Mouse (Mus musculus): ENCODE measurements around the gene Abhd15. TPM values are rescaled to one million over a fixed set of nuclear protein-coding genes. Genes with fewer than 3 reads are reported as not detected.
A peak's percentile ranks its signal among the peaks of the same experiment; 100 is the strongest.

Abhd15 gene
- total RNA-seq (2022) = 1 to 10 TPM; 1.0 to 2.4 (median 1.6) TPM

DNA sequence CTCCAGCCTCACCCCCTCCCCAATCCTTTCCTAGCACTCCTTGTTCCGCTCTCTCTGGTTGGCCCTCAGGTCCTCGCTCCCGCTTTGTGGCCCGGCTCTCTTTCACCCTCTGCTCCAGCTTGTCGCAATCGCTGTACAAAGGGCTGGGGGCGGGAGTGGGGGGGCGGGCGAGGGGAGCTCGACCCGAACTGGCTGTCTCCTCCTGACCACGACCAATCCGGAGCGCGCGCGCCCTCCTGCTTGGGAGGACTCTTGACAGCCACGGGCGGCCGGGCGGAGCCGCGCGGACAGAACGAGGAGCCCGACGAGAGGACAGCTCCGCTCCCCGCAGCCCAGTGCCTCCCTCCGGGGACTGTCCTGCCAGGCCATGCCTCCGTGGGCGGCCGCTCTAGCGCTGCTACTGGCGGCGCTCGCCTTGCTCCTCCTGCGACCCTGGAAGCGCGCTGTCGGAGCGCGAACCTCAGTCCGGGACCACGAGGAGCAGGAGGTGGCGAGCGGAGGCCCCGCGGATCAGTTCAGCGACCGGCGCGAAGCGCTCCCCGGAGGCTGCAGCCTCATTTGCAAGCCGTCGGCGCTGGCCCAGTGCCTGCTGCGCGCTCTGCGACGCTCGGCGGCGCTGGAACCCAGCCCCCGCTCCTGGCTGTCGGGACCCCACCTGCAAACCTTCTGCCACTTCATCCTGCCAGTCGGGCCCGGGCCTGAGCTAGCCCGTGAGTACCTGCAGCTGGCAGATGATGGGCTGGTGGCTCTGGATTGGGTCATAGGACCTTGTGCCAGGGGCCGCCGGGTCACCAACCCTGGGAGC lies at the start of gene Abhd15:
Abhd15 (plus strand) TSS at position 290 of the 805 bp plus-strand sequence.
- no peak for DNase-seq (ENCODE audit: low spot score in 2 of 2)

DNA sequence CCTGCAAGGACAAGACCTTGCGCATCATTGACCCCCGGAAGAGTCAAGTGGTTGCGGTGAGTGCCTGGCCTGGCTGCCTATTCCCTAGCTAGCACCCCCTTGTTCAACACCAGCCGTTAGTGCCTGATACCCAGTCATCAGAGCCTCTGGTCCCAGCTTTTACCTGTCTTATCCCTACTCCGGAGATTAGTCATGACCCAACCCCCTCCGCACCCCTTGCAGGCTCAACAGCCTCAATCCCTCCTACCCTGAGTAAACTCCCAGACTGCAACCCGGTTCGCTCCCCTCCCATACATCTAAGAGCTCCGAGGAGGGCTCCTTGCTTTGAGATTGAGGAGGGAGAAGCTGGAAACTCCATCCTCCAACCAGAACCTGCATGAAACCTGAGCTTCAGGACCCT lies 48.4 kb upstream of the Abhd15 start:
- DNase-seq (ENCODE audit: low spot score in 2 of 2) = no peak

DNA sequence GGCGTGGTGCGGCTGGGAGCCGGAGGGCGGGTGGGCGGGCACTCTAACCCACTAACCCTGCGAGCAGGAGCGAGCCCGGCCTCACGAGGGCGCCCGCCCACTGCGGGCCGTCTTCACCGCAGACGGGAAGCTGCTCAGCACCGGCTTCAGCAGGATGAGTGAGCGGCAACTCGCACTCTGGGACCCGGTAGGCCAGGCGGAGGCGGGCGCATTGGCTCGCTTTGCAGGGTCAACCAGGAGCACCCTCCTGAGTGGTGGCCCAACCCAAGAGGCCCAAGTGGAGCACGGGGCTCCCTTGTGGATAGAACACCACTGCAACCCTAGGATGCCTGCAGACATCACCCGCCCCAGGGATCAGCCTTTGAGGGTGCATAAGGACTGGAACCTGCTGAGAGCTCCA lies 47.8 kb upstream of the Abhd15 start:
- peak; percentile 47 to 65 for DNase-seq (ENCODE audit: low spot score in 2 of 2)

DNA sequence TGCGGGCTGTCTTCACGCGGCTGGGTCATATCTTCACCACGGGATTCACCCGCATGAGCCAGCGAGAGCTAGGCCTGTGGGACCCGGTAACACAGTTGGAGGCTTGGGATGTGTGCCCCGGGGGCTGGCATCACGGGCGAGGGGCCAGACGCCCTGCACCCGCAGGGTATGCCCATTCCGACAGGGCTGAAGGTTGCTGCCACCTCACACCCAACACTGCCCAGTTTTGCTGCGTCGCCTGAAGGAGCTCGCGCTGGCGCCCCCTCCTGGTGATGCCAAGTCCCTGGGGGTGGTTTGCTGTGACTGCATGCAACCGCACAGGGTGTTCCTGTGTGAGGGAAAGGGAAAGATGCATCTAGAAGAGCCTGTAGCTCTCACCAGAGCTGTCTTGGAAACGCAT lies 47.1 kb upstream of the Abhd15 start:
- peak; percentile 59 to 72 for DNase-seq (ENCODE audit: low spot score in 2 of 2)

DNA sequence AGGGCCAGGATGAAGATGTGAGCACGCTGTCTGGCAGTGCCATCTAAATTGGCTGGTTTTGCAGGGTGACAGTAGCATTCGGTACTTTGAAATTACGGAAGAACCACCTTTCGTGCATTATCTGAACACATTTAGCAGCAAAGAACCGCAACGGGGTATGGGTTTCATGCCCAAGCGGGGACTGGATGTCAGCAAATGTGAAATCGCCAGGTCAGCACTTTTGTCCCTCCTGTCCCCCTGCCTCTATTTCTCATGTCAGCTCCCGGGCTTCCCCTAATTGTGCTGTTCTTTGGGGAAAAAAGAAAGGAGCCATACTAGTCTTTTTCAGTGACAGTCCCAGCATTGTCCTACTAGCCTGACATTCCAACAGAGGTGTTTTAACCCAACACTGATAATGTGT lies 46.5 kb upstream of the Abhd15 start:
- no peak for DNase-seq (ENCODE audit: low spot score in 2 of 2)

DNA sequence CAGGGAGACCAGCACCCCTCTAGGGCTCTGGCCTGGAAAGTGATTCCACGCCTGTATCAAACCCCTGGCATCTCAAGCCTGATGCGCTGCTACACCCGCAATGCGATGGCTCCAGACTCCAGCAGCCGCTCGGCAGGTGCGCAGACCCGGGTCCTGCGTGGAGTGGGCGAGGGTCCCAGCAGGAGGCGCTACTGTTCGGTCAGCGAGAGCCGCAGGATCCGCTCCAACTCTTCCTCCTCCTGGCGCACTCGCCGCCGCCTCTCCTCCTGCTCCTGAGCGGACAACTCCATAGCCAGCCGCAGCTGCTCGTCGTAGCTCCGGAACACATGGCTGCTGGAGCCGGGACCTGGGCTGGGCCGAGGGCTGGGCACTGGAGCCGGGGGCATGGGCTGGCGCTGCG lies 43.5 kb upstream of the Abhd15 start:
- DNase-seq (ENCODE audit: low spot score in 2 of 2) = no peak

DNA sequence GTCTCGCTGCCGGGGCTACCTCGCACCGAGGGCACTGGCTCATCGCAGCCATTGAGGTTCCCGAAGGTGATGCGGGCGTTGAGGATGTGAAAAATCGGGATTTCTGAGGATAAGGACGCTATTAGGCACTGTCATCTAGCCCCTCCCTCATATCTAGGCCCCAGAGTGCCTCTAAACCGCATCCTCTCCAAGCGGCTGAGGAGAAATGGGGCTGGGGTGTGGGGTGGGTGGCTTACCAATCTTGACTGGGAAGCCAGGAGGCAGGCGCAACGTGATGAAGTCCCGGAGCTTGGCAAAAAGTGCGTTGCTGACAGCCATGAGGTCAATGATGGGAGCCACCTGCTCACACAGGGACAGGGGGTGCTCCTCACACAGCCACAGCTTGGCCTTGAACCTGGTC lies 42.1 kb upstream of the Abhd15 start:
- no peak for DNase-seq (ENCODE audit: low spot score in 2 of 2)

DNA sequence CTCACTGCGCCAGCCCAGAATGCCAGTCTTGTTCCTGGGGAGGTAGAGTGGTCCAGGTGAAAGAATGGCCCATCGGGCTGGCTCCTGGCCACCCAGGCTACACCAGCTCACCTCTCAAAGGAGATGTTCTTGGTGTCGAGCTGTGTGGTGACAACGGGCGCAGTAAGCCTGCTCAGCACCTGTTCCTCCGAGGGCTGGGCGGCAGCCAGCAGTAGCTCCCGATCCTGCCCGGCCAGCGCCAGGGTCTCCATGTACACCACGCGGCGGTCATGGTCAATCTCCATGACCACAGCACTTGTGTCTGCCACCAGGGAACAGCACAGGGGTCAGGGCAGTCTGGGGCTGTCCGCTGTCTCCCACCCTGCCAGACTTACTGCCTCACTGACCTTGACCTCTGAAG lies 38.7 kb upstream of the Abhd15 start:
- no peak for DNase-seq (ENCODE audit: low spot score in 2 of 2)

DNA sequence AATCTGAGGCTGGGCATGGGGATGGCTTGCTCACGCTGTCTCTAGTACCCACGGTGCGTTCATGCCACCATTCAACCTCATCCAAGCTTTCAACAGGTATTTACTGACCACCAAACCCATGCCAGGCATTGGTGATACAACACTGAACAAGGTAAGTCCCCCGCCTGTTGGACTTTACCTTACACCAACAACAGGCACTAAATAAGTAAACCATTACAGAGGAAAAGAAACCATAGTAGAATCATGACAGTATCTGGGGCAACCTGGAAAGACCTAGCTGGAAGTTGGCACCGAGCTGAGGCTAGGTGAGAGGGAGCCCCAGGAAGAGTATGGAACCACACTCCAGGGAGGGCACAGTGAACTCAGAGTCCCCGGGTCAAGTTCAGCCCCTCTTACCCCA lies 38.0 kb upstream of the Abhd15 start:
- no peak for DNase-seq (ENCODE audit: low spot score in 2 of 2)

DNA sequence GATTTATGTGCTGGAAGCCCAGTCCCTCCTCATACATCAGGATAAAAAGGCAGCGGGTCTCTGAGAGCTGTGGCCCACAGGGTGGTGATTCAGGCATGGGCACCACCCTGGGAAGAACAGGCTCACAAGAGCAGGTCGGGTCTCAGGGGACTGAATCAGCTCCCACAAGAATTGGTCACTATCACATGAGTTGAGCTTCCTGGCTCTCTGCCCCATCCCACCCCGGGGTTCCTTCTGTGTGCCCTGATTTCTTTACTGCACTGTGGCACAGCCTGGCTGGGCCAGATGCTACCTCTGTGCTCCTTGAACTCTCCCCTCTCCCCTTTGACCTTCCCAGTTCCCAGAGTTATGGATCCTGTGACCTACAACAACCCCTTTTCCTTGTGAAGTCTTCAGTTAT lies 31.9 kb upstream of the Abhd15 start:
- DNase-seq (ENCODE audit: low spot score in 2 of 2) = no peak

DNA sequence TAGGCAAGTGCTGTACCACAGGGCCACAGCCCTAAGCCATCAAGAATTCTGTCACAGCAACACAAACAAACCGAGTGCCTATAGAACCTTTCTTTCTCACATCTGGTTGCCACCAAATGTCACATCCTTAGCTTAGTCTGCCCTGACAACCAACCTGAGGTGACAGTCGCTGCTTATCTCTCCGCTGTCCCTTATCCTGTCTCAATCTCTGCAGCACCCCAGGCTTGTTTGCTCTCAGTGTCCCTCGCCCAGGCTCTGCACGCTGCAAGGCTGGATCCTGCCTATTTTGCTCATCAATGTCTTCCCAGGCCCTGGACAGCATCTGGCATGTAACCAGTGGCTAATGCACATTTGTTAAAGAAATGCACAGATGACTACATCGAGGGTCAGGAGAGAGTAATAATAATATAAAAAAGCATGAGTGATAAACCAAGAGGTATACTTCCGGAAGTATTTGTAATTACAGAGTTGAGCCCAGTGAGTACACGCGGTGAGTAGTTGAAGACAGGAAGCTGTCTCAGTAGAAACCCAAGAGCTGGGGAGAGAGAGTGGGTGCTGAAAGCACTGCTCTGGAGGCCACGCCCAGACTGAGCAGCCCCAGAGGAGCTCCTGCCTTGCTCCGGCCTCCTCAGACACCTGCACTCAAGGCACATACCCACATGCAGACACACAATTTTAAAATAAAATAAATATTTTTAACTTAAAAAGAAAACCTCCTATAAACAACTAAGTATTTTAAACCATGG lies 31.2 kb upstream of the Abhd15 start:
- DNase-seq (ENCODE audit: low spot score in 2 of 2) = no peak

DNA sequence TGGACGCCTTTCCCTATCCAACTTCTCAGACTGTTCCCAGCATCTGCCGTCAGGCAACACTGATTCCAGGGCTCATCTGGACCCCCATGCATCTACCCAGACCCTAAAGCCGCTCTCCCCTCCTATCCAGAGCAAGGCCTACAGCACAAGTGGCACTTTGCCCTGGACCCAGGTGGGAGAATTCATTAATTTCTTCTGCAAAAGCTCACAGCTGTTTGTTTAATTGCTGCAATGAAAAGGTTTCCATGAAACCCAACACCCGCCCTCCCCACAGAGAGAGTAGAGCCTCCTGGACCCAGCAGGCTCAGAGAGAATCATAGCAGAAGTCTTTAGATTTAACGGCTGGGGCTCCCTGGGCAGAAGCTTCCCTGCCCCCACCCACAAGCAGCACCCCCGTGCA lies 29.7 kb upstream of the Abhd15 start:
- DNase-seq (ENCODE audit: low spot score in 2 of 2) = no peak

DNA sequence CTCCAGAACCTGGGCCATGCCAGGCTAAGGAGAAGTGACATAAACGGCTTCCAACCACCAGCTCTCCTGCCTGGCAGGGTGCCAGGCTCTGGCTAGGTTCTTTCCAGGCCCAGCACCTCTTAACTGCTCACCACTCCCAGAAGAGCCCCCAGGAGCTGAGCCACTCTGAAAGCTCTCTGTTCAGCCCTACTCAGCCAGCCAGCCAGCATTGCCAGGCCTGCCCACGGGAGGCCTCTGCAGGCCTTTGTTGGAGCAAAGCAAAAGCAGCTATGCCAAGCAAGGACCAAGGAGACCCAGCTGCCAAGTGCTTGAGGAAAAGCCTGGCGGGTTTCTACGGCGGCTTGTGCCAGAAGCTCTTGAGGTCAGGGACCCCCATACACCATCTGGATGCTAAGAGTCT lies 28.1 kb upstream of the Abhd15 start:
- DNase-seq (ENCODE audit: low spot score in 2 of 2) = peak in 1 of 2 experiments; percentile 65

DNA sequence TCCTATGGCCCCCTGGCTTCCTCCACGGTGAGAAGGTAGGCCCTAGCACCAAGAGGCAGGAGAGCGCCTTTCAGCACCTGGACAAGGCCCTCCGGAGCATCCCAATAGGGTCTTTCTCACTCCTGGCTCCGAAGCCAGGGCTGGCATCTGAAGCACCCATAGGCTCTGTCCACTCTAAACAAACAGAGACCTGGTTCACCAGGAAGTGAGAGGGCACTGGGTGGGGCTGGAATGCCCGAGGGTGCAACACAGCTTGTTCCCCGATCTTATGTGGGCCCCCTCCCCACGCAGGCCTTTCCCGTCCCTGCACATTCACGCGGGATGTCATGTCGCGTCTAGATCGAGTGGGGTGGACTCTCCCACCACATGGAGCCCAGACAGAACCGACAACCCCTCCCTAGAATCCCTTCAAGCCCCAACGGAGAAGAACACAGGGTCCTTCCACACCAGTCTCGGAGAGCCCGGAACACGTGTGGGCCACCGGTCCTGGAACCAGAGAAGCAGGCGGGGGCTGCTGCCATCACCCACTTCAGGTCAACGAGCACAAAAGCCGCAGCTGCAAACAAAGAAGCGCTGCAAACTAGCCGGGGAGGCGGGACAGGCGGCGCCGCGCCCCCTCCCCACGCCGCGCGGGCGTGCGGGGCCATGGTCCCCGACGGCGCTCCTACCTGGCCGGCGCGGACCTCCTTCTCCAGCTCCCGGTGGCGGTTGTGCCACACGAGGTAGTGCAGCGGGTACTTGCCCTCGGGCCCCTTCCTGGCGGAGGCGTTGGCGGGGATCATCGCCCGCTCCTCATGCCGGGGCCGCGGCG lies 25.9 kb upstream of the Abhd15 start:
- no peak for DNase-seq (ENCODE audit: low spot score in 2 of 2)

DNA sequence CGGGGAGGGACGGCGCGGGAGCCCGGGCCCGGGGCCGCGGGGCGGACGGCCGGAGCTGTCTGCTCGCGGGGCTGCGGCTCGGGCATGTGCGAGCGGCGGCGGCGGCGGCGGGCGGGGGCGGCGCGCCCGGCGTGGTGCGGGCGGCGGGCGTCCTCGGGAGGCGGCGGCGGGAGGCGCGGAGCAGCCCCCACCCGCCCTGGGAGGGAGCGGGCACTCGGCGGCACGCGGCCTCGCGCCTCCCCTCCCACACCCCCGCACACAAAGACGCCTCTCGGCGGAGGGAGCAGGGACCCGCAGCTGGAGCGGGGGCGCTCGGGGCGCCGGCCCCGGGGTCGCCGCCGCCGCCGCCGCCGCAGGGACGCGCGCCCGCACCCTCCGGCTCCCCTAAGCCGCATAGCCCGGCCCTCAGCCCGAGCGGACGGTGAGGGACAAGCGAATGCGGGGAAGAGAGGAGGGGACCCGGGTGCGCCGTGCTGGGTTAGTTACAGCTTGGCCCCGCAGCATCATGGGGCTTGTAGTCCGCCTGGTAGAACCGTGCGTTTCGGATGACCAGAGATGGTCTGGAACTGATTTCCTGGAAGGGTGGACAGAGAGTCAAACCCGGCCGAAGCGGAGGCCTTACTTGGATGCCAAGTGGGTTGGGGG lies 25.2 kb upstream of the Abhd15 start, which contains the start of gene Ankrd13b:
Ankrd13b (minus strand) TSS at position 88 of the 645 bp plus-strand sequence.
- peak in 1 of 2 experiments; percentile 77 for DNase-seq (ENCODE audit: low spot score in 2 of 2)

DNA sequence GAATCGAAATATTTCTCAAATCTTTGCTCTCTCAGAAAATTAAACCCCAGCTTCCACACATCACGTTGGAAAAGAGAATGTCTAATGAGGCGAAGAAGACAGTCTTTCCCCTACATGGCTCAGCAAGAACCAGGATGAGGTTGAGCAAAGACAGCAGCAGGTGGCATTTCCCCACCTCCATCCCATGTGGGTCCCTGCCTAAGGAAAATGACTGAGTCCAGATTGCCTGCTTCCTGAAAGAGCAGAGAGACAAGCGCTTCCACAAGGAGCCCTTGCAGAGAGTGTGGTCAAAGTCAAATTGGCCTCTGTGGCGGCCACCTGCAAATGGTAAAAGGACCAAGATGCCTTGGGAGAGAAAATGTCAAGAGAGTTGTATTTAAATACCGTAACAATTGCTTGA lies 24.5 kb upstream of the Abhd15 start:
- no peak for DNase-seq (ENCODE audit: low spot score in 2 of 2)

DNA sequence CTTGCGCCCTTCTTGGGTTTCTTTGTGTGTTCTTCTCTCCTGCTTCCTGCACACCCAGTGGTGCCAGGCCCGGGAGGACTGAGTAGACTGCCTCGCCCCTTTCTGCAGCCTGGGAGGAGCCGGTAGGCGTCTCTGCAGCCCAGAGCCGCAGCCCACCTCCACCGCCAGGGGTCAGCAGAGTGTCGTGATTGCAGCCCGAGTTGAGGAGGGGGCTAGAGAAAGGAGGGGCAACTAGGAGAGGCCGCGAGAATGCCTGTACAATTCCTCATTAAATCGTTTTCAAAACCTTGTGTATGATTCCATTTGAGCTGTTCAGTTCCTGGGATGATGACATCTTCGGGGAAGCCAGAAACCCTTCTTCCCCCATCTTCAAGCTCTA lies 23.8 kb upstream of the Abhd15 start:
- peak; percentile 83 to 86 for DNase-seq (ENCODE audit: low spot score in 2 of 2)

DNA sequence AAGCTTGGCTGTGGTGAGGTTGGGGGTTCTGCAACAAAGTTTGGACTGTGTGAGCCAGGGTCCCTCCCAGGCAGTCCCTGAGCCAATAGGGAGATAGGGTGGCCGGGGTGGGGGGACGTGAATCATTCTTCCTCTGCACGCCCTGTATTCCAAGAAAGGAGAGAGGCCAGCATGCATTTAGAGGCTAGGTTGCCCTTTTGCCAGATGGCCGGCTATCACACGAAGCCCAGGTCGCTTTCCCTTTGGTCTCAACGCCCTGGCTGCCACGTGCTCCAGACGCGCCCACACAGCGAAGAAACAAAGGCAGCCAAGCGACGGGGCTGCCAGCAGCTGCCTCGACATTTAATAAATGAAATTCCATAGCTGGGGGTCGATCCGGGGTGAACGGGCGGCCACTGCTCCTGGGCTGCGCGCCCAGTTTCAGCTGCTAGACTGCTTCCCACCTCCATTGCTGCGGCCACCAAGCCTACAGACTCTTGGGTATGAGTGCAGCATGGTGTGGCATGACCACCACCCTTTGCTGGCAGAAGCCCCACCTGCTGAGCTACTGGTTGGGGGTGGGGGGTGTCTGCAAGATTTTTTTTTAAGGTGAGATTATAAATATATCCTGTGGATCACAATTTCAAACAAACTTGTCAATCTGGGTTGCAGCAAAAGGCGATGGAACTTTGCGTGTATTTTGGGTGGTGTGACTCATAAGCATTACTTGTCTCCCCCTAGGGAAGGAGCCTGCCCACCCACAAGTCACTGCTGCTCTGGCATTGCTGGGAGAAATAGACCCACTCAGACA lies 23.2 kb upstream of the Abhd15 start:
- no peak for DNase-seq (ENCODE audit: low spot score in 2 of 2)

DNA sequence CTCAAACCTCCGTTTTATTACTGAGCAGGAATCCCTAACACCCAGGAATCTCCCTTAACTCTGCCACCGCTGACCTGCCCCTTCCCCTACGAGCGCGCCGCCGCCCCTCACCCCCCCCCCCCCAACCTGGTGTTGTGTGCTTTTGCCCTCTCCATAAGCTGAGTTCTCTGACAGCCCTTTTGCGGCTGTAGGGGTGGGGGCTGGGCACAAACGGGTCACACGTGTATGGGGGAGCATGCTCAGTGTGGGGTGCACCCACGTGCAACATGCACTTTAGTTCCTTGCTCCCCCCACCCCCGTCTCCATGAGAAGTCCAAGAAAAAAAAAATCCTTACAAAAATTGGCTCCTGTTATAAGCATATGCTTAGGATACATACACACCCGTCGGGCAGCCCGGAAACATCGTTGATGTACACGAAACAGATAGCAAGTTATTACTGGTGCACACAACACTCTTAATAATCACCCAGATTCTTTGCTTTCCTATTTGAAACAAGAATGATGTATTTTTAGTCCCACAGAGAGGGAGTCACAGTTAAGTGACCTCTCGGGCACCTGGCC lies 22.5 kb upstream of the Abhd15 start:
- DNase-seq (ENCODE audit: low spot score in 2 of 2) = no peak

DNA sequence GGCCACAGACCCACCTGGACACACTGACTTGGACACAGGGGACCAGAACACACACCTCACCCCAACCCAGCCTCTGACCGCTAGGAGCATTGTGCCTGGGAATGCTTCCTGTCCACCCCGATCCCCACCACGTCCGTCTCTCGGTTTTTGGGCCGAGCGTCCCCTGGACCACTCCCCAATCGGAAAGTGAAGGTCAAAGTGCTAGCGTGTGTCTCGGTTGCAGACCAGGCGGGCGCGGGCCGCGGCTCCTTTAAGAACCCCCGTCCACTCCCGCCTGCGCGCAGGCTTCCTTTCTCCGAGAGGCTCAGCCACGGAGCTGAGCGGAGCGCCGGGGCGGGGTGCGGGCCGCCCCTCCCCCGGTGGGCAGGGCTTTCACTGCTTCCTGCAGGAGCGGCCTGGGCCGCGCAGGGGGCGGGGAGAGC lies 22.0 kb upstream of the Abhd15 start:
- DNase-seq (ENCODE audit: low spot score in 2 of 2) = peak; percentile 80 to 89

Measured in layer of hippocampus, adult 8-10 months (tissue).